Mouse (Mus musculus) effector memory CD4-positive, alpha-beta T cell, adult 5 months (primary cell): ENCODE results near the gene Thsd7a. TPM values are rescaled to one million over a fixed set of nuclear protein-coding genes. Genes with fewer than 3 reads are reported as not detected.

Experiments
- polyA plus RNA-seq: library from polyadenylated mRNA; unstranded; fragments of 100-300 nt; shearing (Covaris generic); gene quantifications from one replicate; pipeline ENCODE4 v1.2.1, GENCODE M21; 2017

Thsd7a gene
- not detected for polyA plus RNA-seq

DNA sequence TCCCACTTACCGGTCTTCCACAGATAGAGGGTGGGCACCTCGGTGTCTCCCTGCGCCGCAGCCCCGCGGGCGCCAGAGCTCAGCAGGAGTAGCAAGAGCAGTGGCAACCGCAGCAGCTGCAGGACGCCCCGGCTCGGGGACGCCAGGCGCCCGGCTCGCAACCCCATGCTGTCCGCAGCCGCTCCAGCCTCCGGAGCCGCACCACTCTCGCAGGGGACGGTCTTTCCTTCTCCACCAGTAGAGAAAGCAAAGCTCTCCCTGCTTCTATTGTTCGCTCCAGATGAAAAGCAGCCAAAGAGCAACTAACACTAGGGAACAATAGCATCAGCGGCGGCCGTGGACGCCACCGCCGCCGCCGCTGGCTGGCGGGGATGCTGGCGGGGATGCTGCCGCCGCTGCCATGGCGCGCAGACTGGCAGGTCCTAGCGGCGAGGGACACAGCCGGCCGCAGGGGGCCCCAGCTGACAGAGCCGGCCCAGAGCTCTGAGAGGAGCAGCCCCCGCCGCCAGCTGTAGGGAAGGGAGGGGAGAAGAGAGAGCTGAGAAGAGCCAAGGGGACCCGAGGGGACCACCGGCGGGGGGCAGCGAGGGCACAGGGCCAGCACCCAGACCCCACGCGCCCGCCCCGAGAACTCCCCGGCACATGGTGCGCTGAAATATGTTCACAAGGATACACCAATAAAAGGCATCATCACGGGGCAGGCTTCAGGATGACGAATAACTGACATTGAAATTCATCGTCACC is at the start of gene Thsd7a:
Gene Thsd7a (minus strand): TSS at position 624 of the 744 bp plus-strand sequence.

